In the genomic region with DNA sequence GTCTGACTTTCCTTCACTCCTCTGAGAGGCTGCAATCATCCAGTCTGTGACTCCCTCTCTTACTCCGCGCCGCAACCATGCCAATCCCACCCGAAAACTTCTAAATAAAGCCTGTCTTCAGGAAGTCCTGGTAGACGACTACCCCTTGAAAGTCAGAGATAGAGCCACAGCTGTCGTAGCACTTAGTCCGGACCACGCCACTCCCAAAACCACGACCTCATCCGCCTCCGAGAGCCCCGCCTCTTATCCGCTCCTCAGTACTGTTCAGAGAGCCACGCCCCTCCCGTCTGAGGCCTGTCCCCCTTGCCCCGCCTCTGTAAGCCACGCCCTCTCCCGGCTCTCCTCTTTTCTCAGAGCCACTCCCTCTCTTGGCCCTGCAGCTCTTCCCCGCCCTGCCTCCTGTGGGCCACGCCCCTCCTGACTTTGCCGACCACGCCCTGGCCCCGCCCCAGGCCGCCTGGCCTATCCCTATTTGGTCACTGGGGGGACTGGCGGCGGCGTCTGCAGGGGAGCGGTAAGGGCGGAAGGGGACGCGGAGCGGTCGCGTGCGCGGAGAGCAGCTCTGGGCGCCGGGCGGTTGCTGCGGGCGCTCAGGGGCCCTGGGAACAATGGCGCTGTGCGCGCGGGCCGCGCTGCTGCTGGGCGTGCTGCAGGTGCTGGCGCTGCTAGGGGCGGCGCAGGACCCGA, we compare ENCODE assay signal across 8 mouse cellular contexts. TPM values are rescaled to one million over a fixed set of nuclear protein-coding genes. Genes with fewer than 3 reads are reported as not detected.
DNase-seq lines count a peak whose midpoint lies in the region; ATAC-seq and TF ChIP-seq lines count a peak whose summit lies in the region.

A gene (plus strand): TSS at position 428 of the 687 bp plus-strand sequence.

- H3K36me3 ChIP-seq in kidney, embryonic 14.5 days (ENCODE audit: control insufficient read depth, insufficient read depth, low read length) = 0 out of 2 replicates have a peak, but pooled peaks cover 5% of the 10 kb centered on the region
- peaks cover 5% of the 10 kb centered on the region; the same call in 1 of the 2 replicates for H3K36me3 ChIP-seq in limb, embryonic 15.5 days

- H3K9ac ChIP-seq in kidney, embryonic 14.5 days (ENCODE audit: low read depth, low read length) = peak within 1 kb of the TSS; percentile 79
- peak within 1 kb of the TSS; percentile 69 for H3K9ac ChIP-seq in limb, embryonic 15.5 days

- H3K27ac ChIP-seq in bone marrow macrophage, adult 2 months (ENCODE audit: insufficient read depth, low read depth, low read length) = peak within 1 kb of the TSS; percentile 42
- peak within 1 kb of the TSS; percentile 36 for H3K27ac ChIP-seq in embryonic fibroblast, embryonic 13.5 days (ENCODE audit: insufficient read depth, low read length)
- H3K27ac ChIP-seq in kidney, embryonic 14.5 days (ENCODE audit: low read depth, low read length) = peak within 1 kb of the TSS; percentile 4; the same call in 1 of the 2 replicates
- H3K27ac ChIP-seq in limb, embryonic 15.5 days = peak within 1 kb of the TSS; percentile 84

- under 1% methylated on average over 43 of the region's 52 CpGs for WGBS in kidney, embryonic 14.5 days
- WGBS in limb, embryonic 15.5 days = under 1% methylated on average over 52 of the region's 52 CpGs

- H3K4me1 ChIP-seq in bone marrow macrophage, adult 2 months (ENCODE audit: control insufficient read depth, insufficient read depth, low read length) = peaks cover 25% of the 10 kb centered on the region
- peaks cover 6% of the 10 kb centered on the region; the same call in 1 of the 2 replicates for H3K4me1 ChIP-seq in embryonic fibroblast, embryonic 13.5 days (ENCODE audit: control insufficient read depth, insufficient read depth, low read length)
- H3K4me1 ChIP-seq in kidney, embryonic 14.5 days (ENCODE audit: control insufficient read depth, insufficient read depth, low read length) = peaks cover 9% of the 10 kb centered on the region; the same call in 1 of the 2 replicates
- H3K4me1 ChIP-seq in limb, embryonic 15.5 days = peaks cover 9% of the 10 kb centered on the region; the same call in 1 of the 2 replicates

- peaks cover 4% of the 10 kb centered on the region; the same call in 1 of the 2 replicates for H3K9me3 ChIP-seq in kidney, embryonic 14.5 days (ENCODE audit: control insufficient read depth, low read length)
- H3K9me3 ChIP-seq in limb, embryonic 15.5 days = no peaks in the 10 kb centered on the region

- DNase-seq in A20 (ENCODE audit: low read depth, low spot score) = peak; percentile 100
- DNase-seq in heart, adult 9 months (ENCODE audit: low spot score in 2 of 2) = peak; percentile 99 to 100
- peak; percentile 98 to 99 for DNase-seq in monocyte, adult 2 months (ENCODE audit: low read depth in 1 of 2, low spot score in 2 of 2)
- DNase-seq in spleen, postnatal 36 days (ENCODE audit: low spot score in 2 of 2) = peak; percentile 100

- TF ChIP-seq POLR2A in bone marrow macrophage, adult 2 months (IDR thresholded peaks at IDR 0.05; ENCODE audit: borderline replicate concordance, low read depth, low read length) = no peak
- peak; percentile 79 for TF ChIP-seq POLR2A in embryonic fibroblast, embryonic 13.5 days (IDR thresholded peaks at IDR 0.05; ENCODE audit: low read depth, low read length)

- H3K4me3 ChIP-seq in bone marrow macrophage, adult 2 months (ENCODE audit: insufficient read depth, low read length) = peak within 1 kb of the TSS; percentile 80
- H3K4me3 ChIP-seq in embryonic fibroblast, embryonic 13.5 days (ENCODE audit: insufficient read depth, low read length) = peak within 1 kb of the TSS; percentile 81
- H3K4me3 ChIP-seq in kidney, embryonic 14.5 days (ENCODE audit: low read length) = peak within 1 kb of the TSS; percentile 71
- peak within 1 kb of the TSS; percentile 78 for H3K4me3 ChIP-seq in limb, embryonic 15.5 days

- no peak for TF ChIP-seq CTCF in bone marrow macrophage, adult 2 months (IDR thresholded peaks at IDR 0.05; ENCODE audit: low read depth, low read length)
- no peak for TF ChIP-seq CTCF in embryonic fibroblast, embryonic 13.5 days (IDR thresholded peaks at IDR 0.05; ENCODE audit: borderline replicate concordance, insufficient read depth, low read length)

- peak; percentile 99 for ATAC-seq in kidney, embryonic 14.5 days (ENCODE audit: low FRiP score, low TSS enrichment)
- ATAC-seq in limb, embryonic 15.5 days (ENCODE audit: insufficient number of reproducible peaks, low FRiP score, low TSS enrichment, low read depth) = peak; percentile 98

- H3K27me3 ChIP-seq in kidney, embryonic 14.5 days (ENCODE audit: control insufficient read depth, insufficient read depth, low read length) = no peaks in the 10 kb centered on the region
- H3K27me3 ChIP-seq in limb, embryonic 15.5 days = no peaks in the 10 kb centered on the region

- peak within 1 kb of the TSS; percentile 71 for H3K4me2 ChIP-seq in kidney, embryonic 14.5 days (replicated peaks; ENCODE audit: low read depth, low read length)
- peak within 1 kb of the TSS; percentile 74 for H3K4me2 ChIP-seq in limb, embryonic 15.5 days

RNA-seq across cellular contexts. Expression of the gene that starts here (rescaled TPM):
- polyA plus RNA-seq in bone marrow macrophage, adult 2 months (2012; ENCODE audit: insufficient read depth, insufficient read length, missing spikeins) = 114 and 120 TPM in 2 replicates
- 144 and 171 TPM in 2 replicates for polyA plus RNA-seq in embryonic fibroblast, embryonic 13.5 days (2011; ENCODE audit: insufficient read length, low read depth, missing spikeins)
- 65.8 and 114 TPM in 2 replicates for polyA plus RNA-seq in kidney, embryonic 14.5 days (2014; fragmentation: Nextera tagmentation; extraction: Ambion mirVana)
- polyA plus RNA-seq in limb, embryonic 15.5 days (2015; fragmentation: Nextera tagmentation; extraction: Ambion mirVana) = 135 and 142 TPM in 2 replicates

Comparison
In these comparisons a context has a peak if more than half of its experiments do, and no peak if none do; other contexts are left out.
1. Peak in every context shown above with its lines: DNase-seq, ATAC-seq, H3K4me3 ChIP-seq and H3K27ac ChIP-seq.
2. H3K27ac ChIP-seq: peak in every context shown above with its lines; median percentile 84 in limb, embryonic 15.5 days; 42 in bone marrow macrophage, adult 2 months; 36 in embryonic fibroblast, embryonic 13.5 days; 4 in kidney, embryonic 14.5 days.